Mouse (Mus musculus) urinary bladder, postnatal 36 days (tissue): ENCODE results near the gene Agbl3.
A peak's percentile ranks its signal among the peaks of the same experiment; 100 is the strongest.

Experiments
- DNase-seq, 2 experiments: peaks; one replicate each; pipeline ENCODE4 v3.0.0; 2022; ENCODE audit warnings: low spot score in 2 of 2, mixed read lengths in 1 of 2

The Agbl3 gene

GRCm38 (mm10) chr6:34780231-34780942 is at the start of gene Agbl3:
Gene Agbl3, plus strand, starts transcription at chr6:34780432.
- DNase-seq = peak; percentile 92 to 93

- no peak for DNase-seq
Observed at GRCm38 (mm10) chr6:34731007-34731406, 49.2 kb upstream of the Agbl3 start.

- DNase-seq = no peak
Observed at GRCm38 (mm10) chr6:34731529-34731928, 48.7 kb upstream of the Agbl3 start.

- DNase-seq = no peak
Observed at GRCm38 (mm10) chr6:34734940-34735695, 45.1 kb upstream of the Agbl3 start.

- DNase-seq = no peak
Observed at GRCm38 (mm10) chr6:34736934-34737333, 43.3 kb upstream of the Agbl3 start.

GRCm38 (mm10) chr6:34743946-34744345 is 36.3 kb upstream of the Agbl3 start:
- DNase-seq = no peak

GRCm38 (mm10) chr6:34747846-34748245 is 32.4 kb upstream of the Agbl3 start:
- DNase-seq = no peak

- DNase-seq = no peak
Observed at GRCm38 (mm10) chr6:34748566-34748965, 31.7 kb upstream of the Agbl3 start.

- DNase-seq = no peak
Observed at GRCm38 (mm10) chr6:34749526-34749925, 30.7 kb upstream of the Agbl3 start.

GRCm38 (mm10) chr6:34750487-34751120 is 29.6 kb upstream of the Agbl3 start:
- DNase-seq = peak in 1 of 2 experiments; percentile 17

GRCm38 (mm10) chr6:34751625-34752024 is 28.6 kb upstream of the Agbl3 start:
- no peak for DNase-seq

- DNase-seq = peak; percentile 39 to 40
Observed at GRCm38 (mm10) chr6:34754448-34754847, 25.8 kb upstream of the Agbl3 start.

- no peak for DNase-seq
Observed at GRCm38 (mm10) chr6:34758340-34758739, 21.9 kb upstream of the Agbl3 start.

GRCm38 (mm10) chr6:34760023-34760422 is 20.2 kb upstream of the Agbl3 start:
- DNase-seq = no peak

GRCm38 (mm10) chr6:34765721-34766120 is 14.5 kb upstream of the Agbl3 start:
- no peak for DNase-seq

GRCm38 (mm10) chr6:34769984-34770383 is 10.2 kb upstream of the Agbl3 start:
- no peak for DNase-seq

GRCm38 (mm10) chr6:34770491-34770890 is 9.7 kb upstream of the Agbl3 start:
- no peak for DNase-seq

- no peak for DNase-seq
Observed at GRCm38 (mm10) chr6:34776396-34776795, 3.8 kb upstream of the Agbl3 start.

GRCm38 (mm10) chr6:34777094-34777493 is 3.1 kb upstream of the Agbl3 start:
- no peak for DNase-seq

GRCm38 (mm10) chr6:34777981-34778668 is 2.1 kb upstream of the Agbl3 start:
- DNase-seq = no peak

GRCm38 (mm10) chr6:34780943-34781289 is 684 bp downstream of the Agbl3 start:
- no peak for DNase-seq

GRCm38 (mm10) chr6:34782493-34782892 is 2.3 kb downstream of the Agbl3 start:
- no peak for DNase-seq
